Mouse (Mus musculus) myocyte (in vitro differentiated cells): Measurements from ENCODE around the gene Bcl9l. TPM values are rescaled to one million over a fixed set of nuclear protein-coding genes. Genes with fewer than 3 reads are reported as not detected.

Experiments used
- H3K27me3 ChIP-seq: one replicate; pipeline ENCODE4 v1.6.1; 2011; ENCODE audit not compliant: control insufficient read depth, insufficient read depth, insufficient read length
- H3K36me3 ChIP-seq: one replicate; pipeline ENCODE4 v1.6.1; 2011; ENCODE audit not compliant: control insufficient read depth, insufficient read depth
- H3K4me2 ChIP-seq: one replicate; pipeline ENCODE4 v1.6.1; 2011; ENCODE audit warnings: low read depth, control low read depth
- H3K4me3 ChIP-seq: one replicate; pipeline ENCODE4 v1.5.1; 2011; ENCODE audit warnings: mild to moderate bottlenecking, control low read depth, moderate library complexity
- H3K79me2 ChIP-seq: one replicate; pipeline ENCODE4 v1.6.1; 2011; ENCODE audit not compliant: control insufficient read depth, insufficient read depth
- H3ac ChIP-seq: one replicate; pipeline ENCODE4 v1.6.1; 2011; ENCODE audit not compliant: control insufficient read depth, insufficient read length
- CEBPB ChIP-seq: IDR thresholded peaks from 2 replicates; pipeline ENCODE4 v1.6.1; 2011; ENCODE audit warnings: mild to moderate bottlenecking, moderate library complexity; ENCODE audit not compliant: poor library complexity, insufficient read depth, severe bottlenecking
- E2F4 ChIP-seq: IDR thresholded peaks from one replicate; pipeline ENCODE4 v1.6.1; 2011; ENCODE audit warnings: mild to moderate bottlenecking, control low read depth, moderate library complexity; ENCODE audit not compliant: insufficient read depth
- MAX ChIP-seq: IDR thresholded peaks from one replicate; pipeline ENCODE4 v1.6.1; 2011; ENCODE audit warnings: low read depth, mild to moderate bottlenecking, control low read depth
- MYOD1 ChIP-seq, 3 experiments: IDR thresholded peaks; one replicate each; pipeline ENCODE4 v1.6.1; 2011; ENCODE audit warnings: control low read depth in 2 of 3, low read depth in 2 of 3, mild to moderate bottlenecking in 2 of 3, moderate library complexity in 1 of 3; ENCODE audit not compliant: insufficient read length in 2 of 3, control insufficient read depth in 1 of 3
- MYOG ChIP-seq, 3 experiments: IDR thresholded peaks; one replicate each; pipeline ENCODE4 v1.6.1; 2011; ENCODE audit warnings: control low read depth in 2 of 3, low read depth in 2 of 3, mild to moderate bottlenecking in 2 of 3; ENCODE audit not compliant: insufficient read length in 2 of 3, control insufficient read depth in 1 of 3, insufficient read depth in 1 of 3
- POLR2A ChIP-seq: IDR thresholded peaks from one replicate; pipeline ENCODE4 v1.6.1; 2011; ENCODE audit warnings: low read depth, mild to moderate bottlenecking, control low read depth, moderate library complexity; ENCODE audit not compliant: insufficient read length
- POLR2AphosphoS2 ChIP-seq: IDR thresholded peaks from one replicate; pipeline ENCODE4 v1.6.1; 2011; ENCODE audit warnings: low read depth, control low read depth; ENCODE audit not compliant: insufficient read length
- REST ChIP-seq: IDR thresholded peaks from one replicate; pipeline ENCODE4 v1.6.1; 2011; ENCODE audit warnings: mild to moderate bottlenecking, control low read depth, moderate library complexity; ENCODE audit not compliant: insufficient read depth, insufficient read length
- SRF ChIP-seq: IDR thresholded peaks from one replicate; pipeline ENCODE4 v1.6.1; 2011; ENCODE audit warnings: low read depth; ENCODE audit not compliant: control insufficient read depth, insufficient read length
- TCF12 ChIP-seq: IDR thresholded peaks from one replicate; pipeline ENCODE4 v1.6.1; 2011; ENCODE audit warnings: mild to moderate bottlenecking, control low read depth; ENCODE audit not compliant: poor library complexity, insufficient read depth, severe bottlenecking
- TCF3 ChIP-seq: IDR thresholded peaks from one replicate; pipeline ENCODE4 v1.6.1; 2011; ENCODE audit warnings: low read depth, control low read depth; ENCODE audit not compliant: insufficient read length
- USF1 ChIP-seq: IDR thresholded peaks from one replicate; pipeline ENCODE4 v1.6.1; 2011; ENCODE audit warnings: low read depth, mild to moderate bottlenecking, control low read depth, moderate library complexity
- polyA plus RNA-seq: library from polyadenylated mRNA; unstranded; fragments of >200 nt; fragmentation: generic; extraction: Trizol; gene quantifications from one replicate; pipeline ENCODE4 v1.2.1, GENCODE M21; 2012; ENCODE audit warnings: missing spikeins

Gene Bcl9l
- polyA plus RNA-seq, 1 experiment, result 35.4 TPM

GRCm38 (mm10) chr9:44518068-44518467 is 35.4 kb downstream of the Bcl9l start:
- no peak overlapping the region for H3ac ChIP-seq
- H3K79me2 ChIP-seq, result no peaks in the 10 kb centered on the region
- peaks cover 4% of the 10 kb centered on the region for H3K27me3 ChIP-seq
- no peaks in the 10 kb centered on the region for H3K36me3 ChIP-seq
- TF ChIP-seq MYOD1 (IDR thresholded peaks at IDR 0.05; ENCODE audit: control insufficient read depth in 1 of 3, insufficient read length in 2 of 3, low read depth in 2 of 3), result no peak
- no peak overlapping the region for H3K4me3 ChIP-seq
- H3K4me2 ChIP-seq, result no peak overlapping the region

- Histone ChIP-seq H3K4me2 (no peak overlapping the region), H3K4me3 (no peak overlapping the region), H3K27me3 (peaks cover 11% of the 10 kb centered on the region), H3K36me3 (no peaks in the 10 kb centered on the region), H3ac (no peak overlapping the region), H3K79me2 (no peaks in the 10 kb centered on the region)
- TF ChIP-seq MYOG (IDR thresholded peaks at IDR 0.05; ENCODE audit: control insufficient read depth in 1 of 3, insufficient read depth in 1 of 3, insufficient read length in 2 of 3, low read depth in 2 of 3) (no peak), POLR2AphosphoS2 (no peak), POLR2A (no peak), CEBPB (no peak), E2F4 (no peak), TCF12 (no peak), TCF3 (no peak), MAX (no peak), SRF (no peak), REST (no peak), USF1 (no peak), MYOD1 (IDR thresholded peaks at IDR 0.05; ENCODE audit: control insufficient read depth in 1 of 3, insufficient read length in 2 of 3, low read depth in 2 of 3) (no peak)
Measured at GRCm38 (mm10) chr9:44521927-44522326, 39.3 kb downstream of the Bcl9l start.

- Histone ChIP-seq H3ac (no peak overlapping the region), H3K27me3 (peaks cover 11% of the 10 kb centered on the region), H3K4me2 (no peak overlapping the region), H3K4me3 (no peak overlapping the region), H3K36me3 (no peaks in the 10 kb centered on the region), H3K79me2 (no peaks in the 10 kb centered on the region)
- TF ChIP-seq USF1, result no peak
- no peak for TF ChIP-seq TCF3
- TF ChIP-seq POLR2AphosphoS2, result no peak
- TF ChIP-seq CEBPB, result no peak
- no peak for TF ChIP-seq MYOD1 (IDR thresholded peaks at IDR 0.05; ENCODE audit: control insufficient read depth in 1 of 3, insufficient read length in 2 of 3, low read depth in 2 of 3)
Measured at GRCm38 (mm10) chr9:44523686-44524085, 41.1 kb downstream of the Bcl9l start.

- H3K27me3 ChIP-seq, result peaks cover 11% of the 10 kb centered on the region
- no peak overlapping the region for H3K4me3 ChIP-seq
- H3ac ChIP-seq, result no peak overlapping the region
- no peak for TF ChIP-seq MAX
- TF ChIP-seq CEBPB, result no peak
- TF ChIP-seq TCF12, result no peak
- no peak for TF ChIP-seq MYOD1 (IDR thresholded peaks at IDR 0.05; ENCODE audit: control insufficient read depth in 1 of 3, insufficient read length in 2 of 3, low read depth in 2 of 3)
- TF ChIP-seq REST, result no peak
- no peak for TF ChIP-seq TCF3
- no peak for TF ChIP-seq E2F4
- TF ChIP-seq POLR2AphosphoS2, result no peak
- TF ChIP-seq MYOG (IDR thresholded peaks at IDR 0.05; ENCODE audit: control insufficient read depth in 1 of 3, insufficient read depth in 1 of 3, insufficient read length in 2 of 3, low read depth in 2 of 3), result no peak
- no peak for TF ChIP-seq SRF
- no peak for TF ChIP-seq POLR2A
- no peak for TF ChIP-seq USF1
- no peaks in the 10 kb centered on the region for H3K79me2 ChIP-seq
- H3K36me3 ChIP-seq, result no peaks in the 10 kb centered on the region
- H3K4me2 ChIP-seq, result no peak overlapping the region
Measured at GRCm38 (mm10) chr9:44524235-44524826, 41.7 kb downstream of the Bcl9l start.

GRCm38 (mm10) chr9:44525001-44525400 is 42.4 kb downstream of the Bcl9l start:
- no peaks in the 10 kb centered on the region for H3K36me3 ChIP-seq
- no peak overlapping the region for H3ac ChIP-seq
- no peak overlapping the region for H3K4me2 ChIP-seq
- no peak overlapping the region for H3K4me3 ChIP-seq
- no peaks in the 10 kb centered on the region for H3K79me2 ChIP-seq
- TF ChIP-seq SRF (no peak), TCF3 (no peak), USF1 (no peak), MYOD1 (IDR thresholded peaks at IDR 0.05; ENCODE audit: control insufficient read depth in 1 of 3, insufficient read length in 2 of 3, low read depth in 2 of 3) (no peak), TCF12 (no peak)
- peaks cover 11% of the 10 kb centered on the region for H3K27me3 ChIP-seq
